Mouse (Mus musculus) hindbrain, embryonic 14.5 days (tissue): Measurements from ENCODE around the gene Clasp2. TPM values are rescaled to one million over a fixed set of nuclear protein-coding genes. Genes with fewer than 3 reads are reported as not detected.

Experiments
- ATAC-seq: fragments of 200-750 bp; cut with Nextera tagmentation; 2 replicates; pipeline ENCODE4 v1.8.0; 2017; ENCODE audit warnings: moderate number of reproducible peaks, mild to moderate bottlenecking, moderate TSS enrichment, moderate library complexity; ENCODE audit not compliant: low FRiP score
- DNase-seq: peaks from one replicate; pipeline ENCODE4 v3.0.0-alpha.2; 2015; ENCODE audit warnings: low spot score
- H3K27ac ChIP-seq: fragments of 300-500 bp; sonication (generic); 2 replicates; pipeline ENCODE4 v1.5.1; 2014; ENCODE audit warnings: mild to moderate bottlenecking, moderate library complexity
- H3K27me3 ChIP-seq: fragments of 300-500 bp; sonication (generic); 2 replicates; pipeline ENCODE4 v1.6.1; 2014; ENCODE audit warnings: mild to moderate bottlenecking, low read length, mixed read lengths; ENCODE audit not compliant: control insufficient read depth, insufficient read depth
- H3K36me3 ChIP-seq: fragments of 300-500 bp; sonication (generic); replicated peaks from 2 replicates; pipeline ENCODE4 v1.6.1; 2014; ENCODE audit not compliant: control insufficient read depth, insufficient read depth
- H3K4me1 ChIP-seq: fragments of 300-500 bp; sonication (generic); replicated peaks from 2 replicates; pipeline ENCODE4 v1.6.1; 2014; ENCODE audit warnings: antibody characterized with exemption, low read length, mixed read lengths; ENCODE audit not compliant: control insufficient read depth, insufficient read depth
- H3K4me2 ChIP-seq: fragments of 300-500 bp; sonication (generic); replicated peaks from 2 replicates; pipeline ENCODE4 v1.6.1; 2014; ENCODE audit warnings: mild to moderate bottlenecking, moderate library complexity
- H3K4me3 ChIP-seq: fragments of 300-500 bp; sonication (generic); replicated peaks from 2 replicates; pipeline ENCODE4 v1.5.1; 2014; ENCODE audit warnings: mild to moderate bottlenecking, low read length
- H3K9ac ChIP-seq: fragments of 300-500 bp; sonication (generic); 2 replicates; pipeline ENCODE4 v1.6.1; 2014
- H3K9me3 ChIP-seq: fragments of 300-500 bp; sonication (generic); 2 replicates; pipeline ENCODE4 v1.6.1; 2016; ENCODE audit warnings: low read length; ENCODE audit not compliant: control insufficient read depth
- WGBS: fragments of 180-500 bp; shearing (Covaris S2); extraction: QIAGEN DNeasy Blood & Tissue Kit; methylation state at CpG from one replicate; pipeline ENCODE4 v1.1.7; 2014; 5-methylcytosine and 5-hydroxymethylcytosine counted together
- polyA plus RNA-seq: library from polyadenylated mRNA; unstranded; fragments of >200 nt; fragmentation: Nextera tagmentation; extraction: Ambion mirVana; gene quantifications from 2 replicates; pipeline ENCODE4 v1.2.1, GENCODE M21; 2014

Clasp2 gene
- polyA plus RNA-seq, 1 experiment from 2014 or later, result 154 TPM

- H3K9ac ChIP-seq, result no peak overlapping the region; the same call in 1 of the 2 replicates
- DNase-seq (no peak), ATAC-seq (peak; percentile 51; the same call in 1 of the 2 replicates)
- H3K4me3 ChIP-seq, result no peak overlapping the region
- 47% methylated on average over 9 of the region's 9 CpGs for WGBS
- no peak overlapping the region for H3K27ac ChIP-seq
- H3K27me3 ChIP-seq, result no peaks in the 10 kb centered on the region
- 0 out of 2 replicates have a peak, but pooled peaks cover 3% of the 10 kb centered on the region for H3K36me3 ChIP-seq
- no peaks in the 10 kb centered on the region for H3K9me3 ChIP-seq
- H3K4me1 ChIP-seq, result 0 out of 2 replicates have a peak, but pooled peaks cover 7% of the 10 kb centered on the region
- no peak overlapping the region for H3K4me2 ChIP-seq
These were observed 87.4 kb downstream of the Clasp2 start for GRCm38 (mm10) chr9:113828719-113829118.

GRCm38 (mm10) chr9:113830219-113830618 lies 88.9 kb downstream of the Clasp2 start:
- H3K9me3 ChIP-seq, result no peaks in the 10 kb centered on the region
- H3K36me3 ChIP-seq, result 0 out of 2 replicates have a peak, but pooled peaks cover 6% of the 10 kb centered on the region
- no peak overlapping the region for H3K9ac ChIP-seq
- DNase-seq, result no peak
- H3K4me1 ChIP-seq, result 0 out of 2 replicates have a peak, but pooled peaks cover 7% of the 10 kb centered on the region
- H3K4me2 ChIP-seq, result no peak overlapping the region
- no peak overlapping the region for H3K4me3 ChIP-seq
- H3K27ac ChIP-seq, result no peak overlapping the region
- 88% methylated on average over 3 of the region's 3 CpGs for WGBS
- no peaks in the 10 kb centered on the region for H3K27me3 ChIP-seq
- no peak for ATAC-seq

GRCm38 (mm10) chr9:113833481-113833880 lies 92.2 kb downstream of the Clasp2 start:
- Histone ChIP-seq H3K36me3 (peaks cover 11% of the 10 kb centered on the region; the same call in 1 of the 2 replicates), H3K27ac (no peak overlapping the region), H3K27me3 (no peaks in the 10 kb centered on the region), H3K9ac (no peak overlapping the region), H3K4me1 (0 out of 2 replicates have a peak, but pooled peaks cover 3% of the 10 kb centered on the region), H3K4me2 (no peak overlapping the region), H3K9me3 (no peaks in the 10 kb centered on the region), H3K4me3 (no peak overlapping the region)
- ATAC-seq, result no peak
- DNase-seq, result no peak
- WGBS, result 86% methylated on average over 7 of the region's 7 CpGs

GRCm38 (mm10) chr9:113837001-113837400 lies 95.7 kb downstream of the Clasp2 start:
- no peak overlapping the region for H3K27ac ChIP-seq
- DNase-seq (no peak), ATAC-seq (no peak)
- no peak overlapping the region for H3K9ac ChIP-seq
- H3K9me3 ChIP-seq, result no peaks in the 10 kb centered on the region
- WGBS, result 94% methylated on average over 3 of the region's 4 CpGs
- no peak overlapping the region for H3K4me3 ChIP-seq
- H3K36me3 ChIP-seq, result peaks cover 27% of the 10 kb centered on the region
- no peak overlapping the region for H3K4me2 ChIP-seq
- H3K27me3 ChIP-seq, result no peaks in the 10 kb centered on the region
- H3K4me1 ChIP-seq, result no peaks in the 10 kb centered on the region

GRCm38 (mm10) chr9:113837461-113837860 lies 96.2 kb downstream of the Clasp2 start:
- H3K4me3 ChIP-seq, result no peak overlapping the region
- no peak overlapping the region for H3K27ac ChIP-seq
- H3K36me3 ChIP-seq, result peaks cover 29% of the 10 kb centered on the region
- no peaks in the 10 kb centered on the region for H3K4me1 ChIP-seq
- H3K27me3 ChIP-seq, result no peaks in the 10 kb centered on the region
- ATAC-seq (no peak), DNase-seq (no peak)
- no peak overlapping the region for H3K9ac ChIP-seq
- no peaks in the 10 kb centered on the region for H3K9me3 ChIP-seq
- H3K4me2 ChIP-seq, result no peak overlapping the region
- WGBS, result 96% methylated on average over 5 of the region's 5 CpGs

GRCm38 (mm10) chr9:113844029-113844428 lies 102.8 kb downstream of the Clasp2 start:
- DNase-seq (no peak), ATAC-seq (no peak)
- Histone ChIP-seq H3K9ac (no peak overlapping the region), H3K9me3 (no peaks in the 10 kb centered on the region), H3K4me2 (no peak overlapping the region), H3K4me1 (no peaks in the 10 kb centered on the region), H3K27me3 (no peaks in the 10 kb centered on the region), H3K27ac (no peak overlapping the region), H3K36me3 (peaks cover 58% of the 10 kb centered on the region), H3K4me3 (no peak overlapping the region)
- WGBS, result 93% methylated on average over 4 of the region's 4 CpGs

GRCm38 (mm10) chr9:113855441-113855840 lies 114.2 kb downstream of the Clasp2 start:
- no peak overlapping the region for H3K27ac ChIP-seq
- DNase-seq (no peak), ATAC-seq (no peak)
- H3K36me3 ChIP-seq, result peaks cover 86% of the 10 kb centered on the region
- WGBS, result 90% methylated on average over 3 of the region's 3 CpGs
- no peaks in the 10 kb centered on the region for H3K27me3 ChIP-seq
- no peaks in the 10 kb centered on the region for H3K9me3 ChIP-seq
- H3K4me1 ChIP-seq, result no peaks in the 10 kb centered on the region
- H3K4me2 ChIP-seq, result no peak overlapping the region
- no peak overlapping the region for H3K9ac ChIP-seq
- no peak overlapping the region for H3K4me3 ChIP-seq

GRCm38 (mm10) chr9:113857281-113857928 lies 116.1 kb downstream of the Clasp2 start:
- no peak for ATAC-seq
- 89% methylated on average over 8 of the region's 8 CpGs for WGBS
- H3K36me3 ChIP-seq, result peaks cover 82% of the 10 kb centered on the region
- no peaks in the 10 kb centered on the region for H3K27me3 ChIP-seq
- H3K9me3 ChIP-seq, result no peaks in the 10 kb centered on the region
- H3K27ac ChIP-seq, result no peak overlapping the region
- no peaks in the 10 kb centered on the region for H3K4me1 ChIP-seq
- DNase-seq, result no peak
- H3K4me3 ChIP-seq, result no peak overlapping the region
- no peak overlapping the region for H3K4me2 ChIP-seq
- no peak overlapping the region for H3K9ac ChIP-seq

GRCm38 (mm10) chr9:113857929-113858440 lies 116.7 kb downstream of the Clasp2 start:
- H3K36me3 ChIP-seq, result peaks cover 82% of the 10 kb centered on the region
- 87% methylated on average over 5 of the region's 5 CpGs for WGBS

More at GRCm38 (mm10) chr9:113857929-113858440, 116.7 kb downstream of the Clasp2 start:
- Histone ChIP-seq H3K27me3 (no peaks in the 10 kb centered on the region), H3K9ac (no peak overlapping the region), H3K4me1 (no peaks in the 10 kb centered on the region), H3K4me3 (no peak overlapping the region), H3K9me3 (no peaks in the 10 kb centered on the region), H3K27ac (no peak overlapping the region), H3K4me2 (no peak overlapping the region)
- no peak for DNase-seq
- no peak for ATAC-seq
